Mouse (Mus musculus): Measurements from ENCODE around the gene Blvra.

- TF ChIP-seq CTCF (IDR thresholded peaks at IDR 0.05) (no peak), EP300 (IDR thresholded peaks at IDR 0.05) (no peak)
These were observed 38.5 kb downstream of the Blvra start for GRCm38 (mm10) chr2:127108986-127109385.
